Mouse (Mus musculus): ENCODE measurements at regions not wholly inside any gene's neighbourhood (a gene's known extent, or its start where the extent isn't known, plus 50 kb on each side); places are given as distances from the start of the nearest gene placed in this dataset.
"Not testable (repeated sequence)": the region's sequence is repeated elsewhere in the genome, so short reads cannot be mapped to it uniquely, and the experiment has no call there.

GRCm38 (mm10) chr11:114483350-114483749 lies 185.0 kb upstream of the Rpl38 start:
- not testable (repeated sequence) for DNase-seq

DNA sequence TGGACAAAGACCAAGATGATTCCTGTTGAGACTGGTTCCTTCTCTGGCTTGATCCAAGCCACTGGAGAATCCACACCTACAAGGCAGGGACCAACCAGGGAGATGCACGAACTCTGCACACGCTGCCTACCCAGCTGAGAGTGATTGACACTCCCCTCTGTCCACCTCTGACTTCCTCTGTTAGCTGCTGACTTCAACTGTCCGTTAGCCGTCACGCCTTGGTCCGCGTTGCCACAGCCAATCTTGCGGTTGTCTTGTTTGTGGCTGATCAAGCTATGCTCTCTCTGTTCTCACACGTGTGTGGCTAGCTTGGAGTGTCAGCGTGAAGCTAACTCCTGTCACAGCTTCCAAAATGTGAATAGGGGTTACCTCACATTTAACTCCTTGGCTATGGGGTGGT lies 186.3 kb upstream of the Rpl38 start:
- no peak for DNase-seq

GRCm38 (mm10) chr11:114481037-114481436 lies 187.3 kb upstream of the Rpl38 start:
- DNase-seq = no peak

DNA sequence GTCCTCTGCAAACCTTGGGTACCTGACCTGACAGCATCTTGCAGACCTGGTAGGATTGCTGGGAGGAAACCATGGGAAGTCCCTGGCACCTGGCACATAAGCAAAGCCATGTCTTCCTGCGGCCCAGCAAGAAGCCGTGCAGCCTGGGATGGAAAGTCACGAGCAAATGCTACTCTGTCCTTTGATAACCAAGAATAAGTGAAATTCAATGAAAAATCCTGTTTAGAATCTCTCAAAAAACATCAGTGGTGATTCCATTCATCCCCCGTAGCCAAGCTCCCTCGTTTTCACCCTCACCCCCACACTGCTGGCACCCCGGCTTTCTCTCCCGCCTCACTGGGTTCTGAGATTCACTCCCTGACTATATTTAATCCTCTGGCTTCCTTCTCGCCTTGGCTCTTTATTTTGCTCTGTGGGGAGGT lies 188.2 kb upstream of the Rpl38 start:
- peak; percentile 54 for DNase-seq

DNA sequence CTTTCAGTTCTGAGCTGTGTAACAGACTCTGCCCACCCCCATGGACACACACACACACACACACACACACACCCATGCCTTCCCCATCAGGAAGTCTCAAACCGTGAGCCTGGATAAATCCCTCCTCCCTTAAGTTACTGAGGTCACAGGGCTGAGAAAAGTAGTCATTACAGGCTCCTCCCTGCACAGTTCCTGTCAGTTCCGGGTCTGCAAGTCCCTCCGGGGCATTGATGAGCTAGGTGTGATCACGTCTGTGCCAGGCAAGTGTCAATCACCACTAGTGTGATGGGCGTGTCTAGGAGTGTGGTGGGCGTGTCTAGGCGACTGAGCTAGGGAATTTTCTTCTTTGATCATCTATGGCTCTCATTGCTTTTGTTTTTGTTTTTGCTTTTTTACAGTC lies 189.6 kb upstream of the Rpl38 start:
- no peak for DNase-seq

GRCm38 (mm10) chr11:114477365-114477764 lies 191.0 kb upstream of the Rpl38 start:
- DNase-seq = no peak

DNA sequence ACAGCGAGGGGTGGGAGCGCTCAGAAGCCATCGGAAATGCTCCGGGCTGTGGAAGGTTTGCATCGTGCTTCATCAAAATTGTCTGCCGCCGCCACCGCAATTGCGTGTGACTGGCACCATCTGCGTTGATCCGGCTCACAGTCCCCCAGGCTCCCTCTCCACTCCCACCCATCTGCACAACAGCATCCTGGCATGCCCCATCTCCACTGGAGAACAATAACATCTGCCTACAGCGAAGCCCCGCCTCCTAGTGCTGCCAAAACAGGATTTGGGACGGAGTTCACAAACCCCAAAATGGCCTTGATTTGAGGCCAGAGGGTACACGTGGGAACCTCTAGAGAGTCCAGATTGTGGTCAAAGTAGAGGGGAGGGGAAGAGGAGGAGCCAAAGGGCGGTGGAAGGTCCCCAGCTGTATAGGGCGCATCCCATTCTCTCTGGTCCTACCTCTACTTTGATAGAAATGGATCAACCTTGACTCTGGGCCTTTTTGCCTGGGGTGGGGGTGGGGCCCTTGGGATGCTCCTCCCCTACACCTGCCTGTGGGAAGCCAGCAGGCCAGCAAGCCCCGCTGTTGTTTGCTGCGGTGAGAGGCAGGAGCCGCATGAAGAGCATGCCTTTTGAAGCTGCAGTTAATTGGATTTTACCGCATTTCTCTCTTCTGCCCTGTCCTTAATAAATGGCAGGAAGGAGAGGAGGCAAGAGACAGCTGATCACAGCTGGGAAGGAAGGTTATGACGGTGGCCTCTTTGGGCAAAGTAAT lies 195.6 kb upstream of the Rpl38 start:
- no peak for DNase-seq

GRCm38 (mm10) chr11:114468394-114468793 lies 199.9 kb upstream of the Rpl38 start:
- peak; percentile 37 for DNase-seq

GRCm38 (mm10) chr11:114467803-114468202 lies 200.5 kb upstream of the Rpl38 start:
- peak; percentile 38 for DNase-seq

DNA sequence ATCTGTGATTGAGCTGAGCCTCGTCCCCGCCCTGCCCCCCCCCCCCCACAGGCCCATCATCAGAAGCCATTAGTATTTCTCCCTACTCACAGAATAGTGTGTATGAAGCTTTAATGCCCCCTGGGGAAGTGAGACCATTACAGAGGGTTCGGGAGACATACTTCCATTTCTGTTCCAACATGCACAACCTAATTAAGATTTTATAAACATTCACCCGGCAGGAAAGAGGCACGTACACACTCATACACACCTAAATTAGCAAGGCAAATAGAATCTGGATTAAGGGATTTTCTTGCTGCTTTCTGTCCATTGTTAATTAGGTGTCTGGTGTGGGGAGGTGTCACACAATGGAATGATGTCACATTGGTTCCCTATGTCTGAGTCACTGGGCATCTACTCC lies 202.8 kb upstream of the Rpl38 start:
- no peak for DNase-seq

DNA sequence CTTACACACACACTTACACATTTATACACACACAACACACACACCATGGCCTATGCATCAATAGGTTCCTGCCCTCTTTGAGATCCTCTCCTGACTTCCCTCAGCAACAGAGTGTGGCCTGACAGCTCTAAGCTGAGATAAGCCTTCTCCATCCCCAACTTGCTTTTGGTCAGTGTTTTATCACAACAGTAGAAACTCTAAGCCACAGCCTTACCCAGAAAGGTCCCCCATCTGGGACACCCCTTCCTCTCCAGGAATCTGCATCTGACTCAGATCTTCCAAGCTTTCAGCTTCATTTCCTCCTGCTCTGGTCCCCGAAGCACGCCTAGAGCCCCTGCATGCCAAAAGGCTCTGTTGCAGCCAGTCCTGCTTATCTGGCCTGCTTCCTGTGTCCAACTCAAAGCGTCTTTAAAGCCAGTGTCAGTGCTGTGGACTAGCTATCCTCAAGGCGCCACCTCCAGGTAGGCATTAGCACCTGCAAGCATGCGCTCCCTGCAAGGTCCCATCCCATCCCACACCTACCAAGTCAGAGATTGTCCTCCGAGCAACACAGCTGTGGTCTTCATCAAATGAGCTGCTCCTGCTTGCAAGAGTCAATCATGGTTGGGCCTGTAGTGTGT lies 205.5 kb upstream of the Rpl38 start:
- DNase-seq = no peak

DNA sequence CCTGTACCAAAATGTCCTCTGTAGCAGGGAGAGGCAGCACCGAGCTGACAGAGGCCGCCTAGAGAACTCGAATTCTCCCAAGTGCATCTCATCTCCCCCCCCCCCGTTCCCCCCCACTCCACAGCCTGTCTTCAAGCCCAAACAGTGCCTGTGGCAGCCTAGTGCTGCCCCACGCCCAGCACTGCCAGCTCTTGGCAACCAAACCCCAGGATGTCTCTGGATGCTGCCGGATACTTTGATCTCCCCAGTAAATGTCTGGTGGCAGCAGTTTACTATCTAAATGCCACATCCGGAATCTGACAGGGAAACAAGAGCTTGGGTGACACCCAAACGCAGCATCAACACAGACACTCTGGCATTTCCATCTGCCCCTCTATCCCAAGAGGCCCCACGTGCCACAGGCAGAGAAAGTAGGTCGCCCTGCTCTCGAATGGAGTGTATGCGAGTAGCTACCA lies 213.4 kb upstream of the Rpl38 start:
- DNase-seq = no peak

GRCm38 (mm10) chr11:114448776-114449401 lies 219.4 kb upstream of the Rpl38 start:
- peak; percentile 67 for DNase-seq

DNA sequence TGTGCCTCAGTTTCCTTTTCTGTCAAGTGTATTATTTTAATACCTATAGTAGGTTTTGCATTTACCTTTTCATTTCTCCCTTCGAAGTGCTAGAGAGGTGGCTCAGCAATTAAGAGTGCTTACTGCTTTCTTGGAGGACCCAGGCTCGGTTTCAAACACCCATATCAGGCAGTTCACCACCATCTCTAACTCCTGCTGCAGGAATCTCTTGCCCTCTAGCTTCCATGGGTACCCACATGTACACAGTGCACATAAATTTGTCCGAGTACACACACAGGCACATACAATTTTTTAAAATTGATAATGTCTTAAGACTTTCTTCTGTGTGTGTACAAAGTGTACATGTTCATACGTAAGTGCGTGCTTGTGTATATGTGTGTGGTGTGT lies 220.9 kb upstream of the Rpl38 start:
- DNase-seq = no peak

DNA sequence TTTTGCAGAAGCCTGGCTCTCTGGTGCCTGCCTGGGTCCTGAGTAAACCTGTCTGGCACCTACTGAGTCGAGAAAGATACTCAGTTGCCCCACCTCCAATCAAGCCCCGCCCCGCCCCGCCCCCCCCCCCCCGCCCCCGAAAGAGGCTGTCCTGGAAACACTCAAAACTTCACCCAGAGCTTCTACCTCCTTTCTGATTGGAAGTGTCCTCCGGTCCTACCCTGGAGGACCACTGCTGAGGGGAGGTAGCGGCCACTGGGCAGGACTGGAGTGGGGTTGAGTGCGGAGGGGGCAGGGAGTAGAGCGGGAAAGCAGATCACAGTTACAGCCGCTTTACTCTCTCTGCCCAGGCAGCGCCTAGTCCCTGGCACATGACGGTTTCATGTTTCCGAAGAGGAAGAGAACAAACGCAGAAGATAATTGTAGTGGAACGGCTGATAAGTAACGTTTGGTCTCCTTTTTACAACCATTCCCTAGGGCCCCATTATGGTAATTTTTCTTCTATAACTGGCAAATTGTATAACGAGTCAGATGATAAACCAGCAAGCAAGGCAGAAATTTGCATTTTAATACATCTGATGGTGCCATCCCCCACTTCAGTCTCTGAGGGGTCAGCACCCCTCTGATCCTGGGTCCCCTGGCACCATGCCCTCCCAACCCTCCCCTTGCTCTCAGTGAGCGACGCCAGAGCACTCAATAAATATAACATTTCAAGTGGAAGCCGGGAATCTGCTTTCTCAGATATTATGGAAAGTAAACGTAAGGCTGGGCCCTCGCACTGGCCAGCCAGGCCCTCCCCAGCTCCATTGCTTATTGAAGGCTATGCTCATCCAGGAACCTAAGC lies 221.5 kb upstream of the Rpl38 start:
- DNase-seq = no peak

DNA sequence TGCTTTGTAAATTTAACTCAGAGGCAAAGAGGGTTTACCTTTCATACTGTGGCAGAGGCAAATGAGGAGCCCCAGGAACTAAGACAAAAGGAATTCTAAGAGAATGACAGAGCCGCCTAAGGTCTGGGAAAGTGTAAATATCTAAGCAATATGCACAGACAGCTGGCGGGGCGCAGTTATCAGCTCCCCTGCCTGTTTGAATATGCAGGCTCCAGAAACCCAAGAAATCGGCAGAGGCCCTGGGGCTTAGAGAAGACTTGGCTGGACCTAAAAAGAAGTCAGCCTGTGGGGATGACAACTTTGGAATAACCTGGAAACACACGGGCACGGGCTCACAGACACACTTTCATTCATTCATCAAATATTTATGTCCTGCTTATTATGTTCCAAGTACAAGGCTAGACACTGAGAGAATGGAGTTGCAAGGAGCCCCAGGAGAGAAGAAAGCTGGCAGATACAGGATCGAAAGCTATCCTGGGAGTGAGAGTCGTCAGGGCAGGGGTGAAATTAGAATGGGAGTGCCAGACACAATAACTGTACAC lies 222.2 kb upstream of the Rpl38 start:
- no peak for DNase-seq

- no peak for DNase-seq
These were observed 224.1 kb upstream of the Rpl38 start for GRCm38 (mm10) chr11:114444211-114444610.

- no peak for DNase-seq
These were observed 224.9 kb upstream of the Rpl38 start for GRCm38 (mm10) chr11:114443444-114443843.

DNA sequence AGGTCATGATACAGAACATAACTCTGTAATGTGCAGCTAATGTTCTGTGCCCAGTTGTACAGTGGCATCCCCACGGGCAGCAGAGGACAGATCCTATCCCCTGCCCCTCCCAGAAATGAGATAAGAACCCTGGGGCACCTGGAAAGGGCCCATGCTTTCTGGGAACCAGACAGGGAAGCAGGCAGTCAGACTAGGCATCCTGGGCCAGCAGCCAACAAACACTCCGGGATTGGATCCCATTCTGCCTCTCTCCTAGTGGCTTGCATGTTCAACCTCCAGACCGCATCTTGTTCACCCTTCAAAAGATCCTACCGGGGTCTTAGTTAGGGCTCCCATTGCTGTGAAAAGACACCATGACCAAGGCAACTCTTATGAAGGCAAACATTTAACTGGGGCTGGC lies 229.0 kb upstream of the Rpl38 start:
- DNase-seq = no peak

- DNase-seq = no peak
These were observed 232.5 kb upstream of the Rpl38 start for GRCm38 (mm10) chr11:114435788-114436187.

DNA sequence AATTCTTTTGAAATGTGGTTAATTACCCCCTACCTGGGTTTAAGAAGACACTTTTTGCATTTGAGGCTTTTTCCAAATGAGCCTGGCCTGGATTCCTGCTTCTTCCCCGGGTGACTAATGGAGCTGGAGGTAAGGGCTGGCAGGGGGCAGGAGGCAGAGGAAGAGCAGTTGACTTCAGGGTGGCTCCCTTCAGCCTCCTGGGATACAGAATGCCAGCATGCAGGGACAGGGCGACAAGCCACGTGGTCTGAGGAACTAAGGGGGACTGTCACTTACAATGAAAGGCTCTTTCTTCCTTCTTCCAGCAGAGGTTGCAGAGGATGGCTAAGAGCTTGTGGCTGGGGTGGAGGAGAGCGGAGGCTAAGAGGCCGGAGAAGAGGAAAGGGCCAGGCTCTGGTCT lies 234.8 kb upstream of the Rpl38 start:
- no peak for DNase-seq

GRCm38 (mm10) chr11:114425447-114425846 lies 242.9 kb upstream of the Rpl38 start:
- no peak for DNase-seq

DNA sequence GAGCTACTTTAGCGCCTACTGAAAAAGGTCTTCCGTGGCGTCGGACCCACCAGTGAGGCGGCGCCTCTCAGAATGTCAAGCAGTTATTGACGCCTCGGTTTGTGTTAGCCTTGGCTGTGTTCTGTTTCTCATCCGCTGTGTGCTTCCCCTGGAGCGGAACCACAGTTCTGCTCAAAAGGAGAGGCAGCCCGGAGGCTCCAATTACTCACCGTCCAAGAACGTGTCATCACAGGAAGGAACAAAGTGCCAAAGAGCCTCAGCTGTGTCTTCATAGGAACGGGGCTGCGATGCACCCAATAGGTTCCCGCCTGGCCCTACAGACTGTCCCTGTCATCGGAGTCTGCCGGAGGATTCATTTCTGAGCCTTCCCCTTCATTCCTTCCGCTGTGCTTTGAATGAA lies 245.0 kb upstream of the Rpl38 start:
- no peak for DNase-seq

Data from right cerebral cortex, postnatal 25 days (tissue).